Mouse (Mus musculus) kidney, adult 2 months (tissue): Measurements from ENCODE around the gene 1110008L16Rik.

Experiments
- CTCF ChIP-seq: fragments of 200-500 bp; conservative IDR thresholded peaks from 2 replicates; pipeline ENCODE4 v1.5.1; 2011; ENCODE audit warnings: low read depth, mild to moderate bottlenecking, control low read depth, low read length, moderate library complexity, mixed read lengths; ENCODE audit not compliant: insufficient read depth, insufficient read length
- POLR2A ChIP-seq: fragments of 200-500 bp; IDR thresholded peaks from one replicate; pipeline ENCODE4 v1.6.1; 2011; ENCODE audit warnings: low read depth, low read length, control low read depth

- TF ChIP-seq CTCF (no peak), POLR2A (no peak)
Measured at GRCm38 (mm10) chr12:55307566-55307965, 8.2 kb downstream of the 1110008L16Rik start.
